14 mouse cellular contexts compared by ENCODE assay signal in the genomic region with DNA sequence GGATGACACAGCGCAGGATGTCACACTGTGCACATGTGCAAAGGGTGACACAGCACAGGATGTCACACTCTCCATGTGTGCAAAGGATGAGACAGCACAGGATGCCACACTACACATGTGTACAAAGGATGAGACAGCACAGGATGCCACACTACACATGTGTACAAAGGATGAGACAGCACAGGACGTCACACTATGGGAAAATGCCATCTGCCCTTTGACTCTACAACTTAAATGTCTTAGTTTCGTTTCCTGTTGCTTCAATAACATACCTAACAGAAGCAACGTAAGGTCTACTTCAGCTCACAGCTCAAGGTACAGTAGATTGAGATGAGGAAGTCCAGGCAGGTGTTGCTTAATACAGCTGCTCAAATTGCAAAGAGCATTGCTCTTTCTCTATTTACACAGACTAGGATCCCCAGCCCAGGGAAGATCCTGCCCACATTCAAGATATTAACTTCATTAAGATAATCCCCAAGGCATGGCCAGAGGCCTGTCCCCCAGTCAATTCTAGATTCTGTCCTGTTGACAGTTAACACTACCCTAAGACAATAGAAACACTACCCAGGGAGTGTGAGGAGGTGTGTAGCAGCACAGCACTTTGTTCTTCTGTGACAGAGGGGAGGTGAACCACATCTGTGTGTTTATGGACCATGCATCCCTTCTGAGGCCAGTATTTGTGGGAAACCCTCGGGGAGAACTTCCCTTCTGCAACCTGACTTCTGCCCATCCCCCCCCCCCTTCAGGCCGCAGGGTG.
A peak's percentile ranks its signal among the peaks of the same experiment; 100 is the strongest.
DNase-seq lines count a peak whose midpoint lies in the region; ATAC-seq and TF ChIP-seq lines count a peak whose summit lies in the region.
"Had no signal": no experiment of that assay in that cellular context is flagged by ENCODE, and none has a peak within 500 bp of the region (broad histone marks: within the 10 kb centered on the region; RNA-seq: fewer than 3 reads in every experiment).

No protein-coding gene starts in this region.

- no peak for TF ChIP-seq CTCF in lung, postnatal 0 days (IDR thresholded peaks at IDR 0.05)
- TF ChIP-seq CTCF in bone marrow, adult 2 months (IDR thresholded peaks at IDR 0.05; ENCODE audit: control insufficient read depth, insufficient read depth, low read length) = no peak
- no peak for TF ChIP-seq CTCF in liver, postnatal 0 days (IDR thresholded peaks at IDR 0.05; ENCODE audit: low read depth)

- no peaks in the 10 kb centered on the region for H3K27me3 ChIP-seq in lung, postnatal 0 days (replicated peaks; ENCODE audit: insufficient read depth, low read length)
- H3K27me3 ChIP-seq in liver, postnatal 0 days (ENCODE audit: insufficient read depth, low read length) = no peaks in the 10 kb centered on the region
- H3K27me3 ChIP-seq: embryonic facial prominence, embryonic 15.5 days; limb, embryonic 13.5 days; midbrain, embryonic 12.5 days had no signal

- ATAC-seq in lung, postnatal 0 days = peak; percentile 57
- ATAC-seq in liver, postnatal 0 days = peak; percentile 68

- H3K4me1 ChIP-seq in lung, postnatal 0 days (ENCODE audit: insufficient read depth, low read depth, low read length) = no peaks in the 10 kb centered on the region
- H3K4me1 ChIP-seq in bone marrow, adult 2 months (ENCODE audit: control insufficient read depth, insufficient read depth, low read length) = peaks cover 2% of the 10 kb centered on the region; the same call in 1 of the 2 replicates
- 0 out of 2 replicates have a peak, but pooled peaks cover 5% of the 10 kb centered on the region for H3K4me1 ChIP-seq in liver, postnatal 0 days (ENCODE audit: insufficient read depth)
- H3K4me1 ChIP-seq: midbrain, embryonic 12.5 days had no signal

- no peak for TF ChIP-seq EP300 in lung, postnatal 0 days (IDR thresholded peaks at IDR 0.05)
- no peak for TF ChIP-seq EP300 in liver, postnatal 0 days (IDR thresholded peaks at IDR 0.05; ENCODE audit: low read depth)

- no peak overlapping the region for H3K4me2 ChIP-seq in lung, postnatal 0 days (replicated peaks; ENCODE audit: low read depth, low read length)
- no peak overlapping the region for H3K4me2 ChIP-seq in liver, postnatal 0 days (ENCODE audit: low read depth, low read length)
- H3K4me2 ChIP-seq: embryonic facial prominence, embryonic 15.5 days; limb, embryonic 13.5 days; midbrain, embryonic 12.5 days had no signal

- no peaks in the 10 kb centered on the region for H3K36me3 ChIP-seq in lung, postnatal 0 days (ENCODE audit: insufficient read depth, low read length)
- no peaks in the 10 kb centered on the region for H3K36me3 ChIP-seq in liver, postnatal 0 days (replicated peaks; ENCODE audit: insufficient read depth, low read length)
- H3K36me3 ChIP-seq: embryonic facial prominence, embryonic 15.5 days; limb, embryonic 13.5 days; midbrain, embryonic 12.5 days had no signal

- no peak overlapping the region for H3K9ac ChIP-seq in lung, postnatal 0 days (replicated peaks; ENCODE audit: low read depth)
- H3K9ac ChIP-seq in liver, postnatal 0 days (replicated peaks) = no peak overlapping the region
- H3K9ac ChIP-seq: embryonic facial prominence, embryonic 15.5 days; limb, embryonic 13.5 days; midbrain, embryonic 12.5 days had no signal

- no peak for DNase-seq in lung, postnatal 0 days (ENCODE audit: low spot score)
- no peak for DNase-seq in lung, postnatal 10 days
- no peak for DNase-seq in liver, postnatal 0 days
- peak; percentile 47 for DNase-seq in thymus, postnatal 25 days
- no peak for DNase-seq in adrenal gland, adult 8-10 months
- no peak for DNase-seq in adrenal gland, adult 2 months
- DNase-seq: adrenal gland, postnatal 25 days; cerebellum, adult 9-11 months; heart, postnatal 14 days; kidney, postnatal 14 days had no signal

- TF ChIP-seq POLR2A in bone marrow, adult 2 months (IDR thresholded peaks at IDR 0.05; ENCODE audit: borderline replicate concordance, control insufficient read depth, low read depth, low read length) = no peak

- WGBS in lung, postnatal 0 days = 54% methylated on average over 6 of the region's 6 CpGs
- 27% methylated on average over 6 of the region's 6 CpGs for WGBS in bone marrow, adult 2 months
- WGBS in liver, postnatal 0 days (ENCODE audit: insufficient replicate concordance) = 41% methylated on average over 6 of the region's 6 CpGs

- H3K4me3 ChIP-seq in lung, postnatal 0 days (ENCODE audit: low read depth, low read length) = no peak overlapping the region
- no peak overlapping the region for H3K4me3 ChIP-seq in bone marrow, adult 2 months (replicated peaks; ENCODE audit: control insufficient read depth, low read depth, low read length)
- H3K4me3 ChIP-seq in liver, postnatal 0 days (ENCODE audit: low read depth, low read length) = no peak overlapping the region
- H3K4me3 ChIP-seq: embryonic facial prominence, embryonic 15.5 days; limb, embryonic 13.5 days; midbrain, embryonic 12.5 days had no signal

- no peak overlapping the region for H3K27ac ChIP-seq in lung, postnatal 0 days (ENCODE audit: low read length)
- peak overlapping the region; percentile 54; the same call in 1 of the 2 replicates for H3K27ac ChIP-seq in bone marrow, adult 2 months (ENCODE audit: control insufficient read depth, insufficient read depth, low read depth, low read length, poor library complexity)
- no peak overlapping the region for H3K27ac ChIP-seq in liver, postnatal 0 days (ENCODE audit: low read depth)
- H3K27ac ChIP-seq: embryonic facial prominence, embryonic 15.5 days; limb, embryonic 13.5 days; midbrain, embryonic 12.5 days had no signal

- no peaks in the 10 kb centered on the region for H3K9me3 ChIP-seq in lung, postnatal 0 days (ENCODE audit: low read length)
- H3K9me3 ChIP-seq in liver, postnatal 0 days (ENCODE audit: low read length) = no peaks in the 10 kb centered on the region
- H3K9me3 ChIP-seq: embryonic facial prominence, embryonic 15.5 days; limb, embryonic 13.5 days; midbrain, embryonic 12.5 days had no signal
